Mouse (Mus musculus) midbrain, embryonic 11.5 days (tissue): ENCODE results near the gene Cab39l. TPM values are rescaled to one million over a fixed set of nuclear protein-coding genes. Genes with fewer than 3 reads are reported as not detected.
A peak's percentile ranks its signal among the peaks of the same experiment; 100 is the strongest.

Experiments
- ATAC-seq: fragments of 200-750 bp; cut with Nextera tagmentation; 2 replicates; pipeline ENCODE4 v1.8.0; 2017; ENCODE audit warnings: moderate TSS enrichment, moderate library complexity; ENCODE audit not compliant: low FRiP score
- DNase-seq: peaks from one replicate; pipeline ENCODE4 v3.0.0; 2015; ENCODE audit warnings: low spot score; ENCODE audit errors: missing footprints
- H3K27ac ChIP-seq: fragments of 300-500 bp; sonication (generic); 2 replicates; pipeline ENCODE4 v1.5.1; 2014; ENCODE audit warnings: low read depth, low read length
- H3K27me3 ChIP-seq: fragments of 300-500 bp; sonication (generic); 2 replicates; pipeline ENCODE4 v1.6.1; 2014; ENCODE audit warnings: mild to moderate bottlenecking, low read length, moderate library complexity, mixed read lengths; ENCODE audit not compliant: control insufficient read depth, insufficient read depth
- H3K36me3 ChIP-seq: fragments of 300-500 bp; sonication (generic); 2 replicates; pipeline ENCODE4 v1.6.1; 2014; ENCODE audit warnings: mild to moderate bottlenecking, low read length, moderate library complexity, mixed read lengths; ENCODE audit not compliant: control insufficient read depth, insufficient read depth
- H3K4me1 ChIP-seq: fragments of 300-500 bp; sonication (generic); 2 replicates; pipeline ENCODE4 v1.6.1; 2014; ENCODE audit warnings: low read length; ENCODE audit not compliant: control insufficient read depth, insufficient read depth
- H3K4me2 ChIP-seq: fragments of 300-500 bp; sonication (generic); 2 replicates; pipeline ENCODE4 v1.6.1; 2014; ENCODE audit warnings: mild to moderate bottlenecking, moderate library complexity
- H3K4me3 ChIP-seq: fragments of 300-500 bp; sonication (generic); 2 replicates; pipeline ENCODE4 v1.5.1; 2014; ENCODE audit warnings: low read depth, low read length
- H3K9ac ChIP-seq: fragments of 300-500 bp; sonication (generic); 2 replicates; pipeline ENCODE4 v1.6.1; 2014; ENCODE audit warnings: low read length
- H3K9me3 ChIP-seq: fragments of 300-500 bp; sonication (generic); 2 replicates; pipeline ENCODE4 v1.6.1; 2016; ENCODE audit warnings: low read length; ENCODE audit not compliant: control insufficient read depth
- WGBS: fragments of 180-500 bp; shearing (Covaris S2); extraction: QIAGEN DNeasy Blood & Tissue Kit; methylation state at CpG from one replicate; pipeline ENCODE4 v1.1.7; 2014; 5-methylcytosine and 5-hydroxymethylcytosine counted together
- polyA plus RNA-seq: library from polyadenylated mRNA; unstranded; fragments of >200 nt; fragmentation: Nextera tagmentation; extraction: Ambion mirVana; gene quantifications from 2 replicates; pipeline ENCODE4 v1.2.1, GENCODE M21; 2014

Cab39l gene
- polyA plus RNA-seq, 1 experiment from 2014 or later, result 47.3 TPM

DNA sequence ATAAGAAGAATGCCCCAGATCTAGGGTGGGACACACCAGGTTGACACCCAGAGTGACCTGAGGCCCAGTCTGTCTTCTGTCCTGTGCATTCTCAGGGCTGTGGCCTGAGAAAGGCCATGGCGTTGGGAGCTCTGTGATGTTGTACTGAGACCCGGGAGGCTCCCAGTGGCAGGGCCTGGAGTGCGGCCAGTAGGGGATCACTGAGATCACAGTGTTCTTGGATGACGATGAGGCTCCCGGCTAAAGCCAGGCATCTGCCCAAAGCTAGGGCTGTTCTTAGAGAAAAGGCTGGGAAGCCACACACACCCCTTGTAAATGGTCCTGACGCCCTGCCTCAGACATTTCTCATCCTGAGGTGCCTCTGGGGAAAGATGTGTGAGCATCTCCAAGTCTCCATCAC lies 108.3 kb downstream of the Cab39l start:
- no peaks in the 10 kb centered on the region for H3K9me3 ChIP-seq
- H3K4me2 ChIP-seq, result no peak overlapping the region
- no peak overlapping the region for H3K27ac ChIP-seq
- H3K9ac ChIP-seq, result no peak overlapping the region
- H3K4me1 ChIP-seq, result no peaks in the 10 kb centered on the region
- H3K27me3 ChIP-seq, result no peaks in the 10 kb centered on the region
- ATAC-seq (no peak), DNase-seq (no peak)
- H3K36me3 ChIP-seq, result no peaks in the 10 kb centered on the region
- no peak overlapping the region for H3K4me3 ChIP-seq
- WGBS, result 85% methylated on average over 6 of the region's 6 CpGs

DNA sequence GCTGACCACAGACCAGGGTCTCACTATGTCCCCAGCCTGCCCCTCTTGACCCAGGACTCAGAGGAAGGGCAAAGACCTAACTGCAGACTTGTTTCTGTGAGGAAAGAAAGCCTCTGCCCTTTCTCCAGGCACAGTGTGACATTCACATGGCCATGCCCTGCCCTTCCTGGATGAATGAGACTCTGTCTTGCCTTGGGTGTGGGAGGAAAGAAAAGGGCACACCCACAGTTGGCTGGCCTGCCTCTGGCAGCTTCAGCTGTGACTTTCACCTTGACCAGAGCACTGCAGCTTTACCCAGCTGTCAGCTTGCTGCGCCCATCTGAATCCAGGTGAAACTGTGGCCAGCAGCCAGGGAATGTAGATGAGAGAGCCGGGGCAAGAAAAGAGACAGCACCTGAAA lies 110.1 kb downstream of the Cab39l start:
- no peak overlapping the region for H3K4me2 ChIP-seq
- H3K4me3 ChIP-seq, result no peak overlapping the region
- no peaks in the 10 kb centered on the region for H3K9me3 ChIP-seq
- no peak overlapping the region for H3K9ac ChIP-seq
- DNase-seq (no peak), ATAC-seq (no peak)
- 86% methylated on average over 2 of the region's 2 CpGs for WGBS
- H3K4me1 ChIP-seq, result no peaks in the 10 kb centered on the region
- no peaks in the 10 kb centered on the region for H3K36me3 ChIP-seq
- H3K27me3 ChIP-seq, result no peaks in the 10 kb centered on the region
- no peak overlapping the region for H3K27ac ChIP-seq

DNA sequence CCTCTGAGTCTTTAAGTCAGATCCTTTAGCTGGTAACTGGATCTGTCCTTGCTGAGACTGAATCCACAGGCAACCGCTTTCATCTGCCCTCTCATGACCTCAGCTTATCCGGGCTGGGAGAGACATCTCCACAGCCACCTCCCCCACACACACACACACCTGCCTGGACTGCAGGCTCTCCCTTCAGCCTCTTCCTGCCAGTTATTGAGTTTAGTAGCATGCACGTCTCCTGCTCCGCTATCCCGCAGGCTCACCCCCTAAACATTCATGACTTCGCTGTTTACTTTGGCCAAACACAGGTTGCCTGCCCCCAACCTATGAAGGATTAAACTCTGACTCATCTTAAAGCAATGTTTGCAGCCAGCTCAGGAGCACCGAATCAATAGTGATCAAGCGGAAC lies 111.2 kb downstream of the Cab39l start:
- DNase-seq, result no peak
- Histone ChIP-seq H3K27ac (no peak overlapping the region), H3K9me3 (no peaks in the 10 kb centered on the region), H3K4me1 (no peaks in the 10 kb centered on the region), H3K9ac (no peak overlapping the region), H3K27me3 (no peaks in the 10 kb centered on the region), H3K4me3 (no peak overlapping the region), H3K36me3 (no peaks in the 10 kb centered on the region), H3K4me2 (no peak overlapping the region)
- no peak for ATAC-seq
- WGBS, result 66% methylated on average over 8 of the region's 8 CpGs

DNA sequence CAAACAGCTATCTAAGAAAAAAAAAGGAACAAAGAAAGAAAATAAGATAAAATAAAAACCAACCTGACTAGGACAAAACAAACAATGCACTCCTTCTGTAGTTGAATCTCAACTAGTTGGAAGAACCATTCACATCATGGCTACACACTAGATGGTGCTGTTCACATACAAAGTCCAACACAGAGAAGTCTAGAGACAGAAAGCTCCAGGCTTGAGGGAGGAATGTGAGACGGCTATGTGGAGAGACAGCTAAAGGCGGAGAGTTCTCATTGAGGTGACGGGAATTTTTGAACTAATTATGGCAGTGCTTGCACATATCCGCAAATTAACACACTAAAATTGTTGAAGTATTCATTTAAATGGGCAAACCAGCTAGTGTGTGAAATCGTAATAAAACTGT lies 113.3 kb downstream of the Cab39l start:
- H3K4me1 ChIP-seq, result no peaks in the 10 kb centered on the region
- H3K27me3 ChIP-seq, result no peaks in the 10 kb centered on the region
- no peak overlapping the region for H3K4me3 ChIP-seq
- H3K9me3 ChIP-seq, result no peaks in the 10 kb centered on the region
- no peak overlapping the region for H3K27ac ChIP-seq
- 81% methylated on average over 5 of the region's 5 CpGs for WGBS
- no peaks in the 10 kb centered on the region for H3K36me3 ChIP-seq
- H3K9ac ChIP-seq, result no peak overlapping the region
- no peak overlapping the region for H3K4me2 ChIP-seq
- ATAC-seq, result no peak
- no peak for DNase-seq

DNA sequence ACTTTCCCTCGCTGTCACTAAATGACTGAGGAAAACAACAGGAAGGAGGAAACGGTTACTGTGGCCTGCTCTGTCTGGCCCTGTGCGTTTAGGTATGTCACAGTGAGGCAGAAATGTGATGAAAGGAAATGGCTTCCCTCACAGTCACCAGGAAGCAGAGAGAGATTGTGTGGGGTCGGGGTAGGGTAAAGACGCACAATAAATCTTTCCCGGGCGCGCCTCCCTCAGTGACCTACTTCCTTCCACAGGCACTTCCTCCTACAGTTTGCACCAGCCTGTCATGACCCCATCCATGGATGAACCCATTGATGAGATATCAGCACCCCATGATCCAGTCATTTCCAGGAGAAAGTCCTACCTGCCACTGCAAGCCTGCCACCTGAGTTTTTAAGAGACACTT lies 114.2 kb downstream of the Cab39l start:
- ATAC-seq, result no peak
- no peaks in the 10 kb centered on the region for H3K9me3 ChIP-seq

DNA sequence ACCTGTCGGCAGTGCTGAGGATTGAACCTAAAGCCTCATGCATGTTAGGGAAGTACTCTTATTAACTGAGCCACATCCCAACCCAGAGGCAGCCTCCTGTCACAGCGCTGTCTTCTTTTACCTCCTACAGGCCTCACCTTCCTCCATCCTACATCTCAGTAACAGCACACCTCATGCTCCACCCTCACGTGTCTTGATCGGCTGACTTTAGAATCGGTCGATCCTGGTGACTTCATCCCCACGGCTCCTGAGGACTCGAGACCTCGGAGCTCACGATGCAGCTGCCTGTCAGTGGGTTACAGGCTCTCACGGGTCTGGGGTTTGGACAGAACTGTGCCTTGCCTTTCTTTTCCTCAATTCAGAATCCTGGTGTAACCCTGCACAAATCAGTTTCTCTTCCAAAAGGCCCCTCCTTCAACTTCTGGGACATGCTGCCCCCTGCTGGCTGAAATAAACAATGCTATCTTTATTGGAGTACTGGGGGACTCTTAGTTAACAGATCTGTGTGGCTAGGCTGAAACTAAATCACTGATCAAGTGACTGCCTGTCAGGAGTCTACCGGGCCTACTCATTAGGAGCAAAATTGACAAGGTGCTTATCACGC lies 115.3 kb downstream of the Cab39l start:
- WGBS, result 59% methylated on average over 13 of the region's 13 CpGs
- no peaks in the 10 kb centered on the region for H3K27me3 ChIP-seq
- H3K4me2 ChIP-seq, result no peak overlapping the region
- ATAC-seq (peak; percentile 48; the same call in 1 of the 2 replicates), DNase-seq (peak; percentile 98)
- H3K9me3 ChIP-seq, result no peaks in the 10 kb centered on the region
- no peak overlapping the region for H3K27ac ChIP-seq
- no peaks in the 10 kb centered on the region for H3K4me1 ChIP-seq
- no peak overlapping the region for H3K9ac ChIP-seq
- H3K4me3 ChIP-seq, result no peak overlapping the region
- H3K36me3 ChIP-seq, result no peaks in the 10 kb centered on the region

More for the DNA sequence above, 114.2 kb downstream of the Cab39l start:
- Histone ChIP-seq H3K27ac (no peak overlapping the region), H3K4me2 (no peak overlapping the region), H3K27me3 (no peaks in the 10 kb centered on the region), H3K4me3 (no peak overlapping the region), H3K4me1 (no peaks in the 10 kb centered on the region), H3K36me3 (no peaks in the 10 kb centered on the region), H3K9ac (no peak overlapping the region)
- no peak for DNase-seq
- 88% methylated on average over 8 of the region's 8 CpGs for WGBS

DNA sequence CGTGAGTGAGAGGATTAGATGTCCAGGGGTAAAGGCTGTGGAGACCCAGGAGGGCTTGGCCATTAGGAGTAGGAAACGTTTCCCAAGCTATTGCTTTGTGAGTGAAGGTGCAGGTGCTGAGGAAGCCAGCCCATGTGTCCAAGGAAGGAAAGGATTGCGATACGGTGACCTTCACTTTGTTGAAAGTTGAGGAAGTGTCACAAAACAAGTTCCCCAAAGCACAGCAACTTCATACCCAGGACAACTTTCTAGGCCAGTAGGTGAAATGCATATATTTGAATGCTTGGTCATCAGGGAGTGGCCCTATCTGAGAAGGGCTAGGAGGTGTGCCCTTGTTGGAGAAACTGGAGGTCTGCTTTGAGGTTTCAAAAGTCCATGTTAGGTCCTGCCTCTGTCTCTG lies 116.3 kb downstream of the Cab39l start:
- H3K27me3 ChIP-seq, result no peaks in the 10 kb centered on the region
- H3K4me2 ChIP-seq, result no peak overlapping the region
- no peaks in the 10 kb centered on the region for H3K4me1 ChIP-seq
- no peak for ATAC-seq
- no peaks in the 10 kb centered on the region for H3K9me3 ChIP-seq
- H3K4me3 ChIP-seq, result no peak overlapping the region
- H3K27ac ChIP-seq, result no peak overlapping the region
- WGBS, result 74% methylated on average over 4 of the region's 4 CpGs
- no peaks in the 10 kb centered on the region for H3K36me3 ChIP-seq
- DNase-seq, result no peak
- no peak overlapping the region for H3K9ac ChIP-seq

DNA sequence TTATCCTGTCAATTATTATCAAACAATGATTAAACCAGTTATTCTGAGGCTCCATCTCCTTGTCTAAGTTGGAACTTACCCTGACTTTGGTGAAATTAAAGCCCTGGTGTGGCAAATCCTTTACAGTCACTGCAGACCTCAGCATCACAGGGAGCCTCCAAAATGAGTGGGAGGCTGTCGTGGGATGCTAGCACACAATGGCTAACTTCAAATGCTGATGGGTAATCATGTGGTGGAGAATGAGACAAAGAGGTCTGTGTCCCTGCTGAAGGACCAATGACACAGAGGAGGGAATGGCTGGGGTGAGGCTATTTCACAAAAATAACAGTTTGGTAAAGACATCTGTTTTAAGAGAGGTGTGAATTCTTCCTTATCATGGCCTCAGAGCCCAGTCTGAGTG lies 117.1 kb downstream of the Cab39l start:
- 53% methylated on average over 1 of the region's 1 CpGs for WGBS
- no peaks in the 10 kb centered on the region for H3K27me3 ChIP-seq
- no peak overlapping the region for H3K4me2 ChIP-seq
- H3K4me1 ChIP-seq, result no peaks in the 10 kb centered on the region
- H3K27ac ChIP-seq, result no peak overlapping the region
- H3K36me3 ChIP-seq, result no peaks in the 10 kb centered on the region
- H3K9me3 ChIP-seq, result no peaks in the 10 kb centered on the region
- no peak overlapping the region for H3K4me3 ChIP-seq
- no peak overlapping the region for H3K9ac ChIP-seq
- DNase-seq (no peak), ATAC-seq (no peak)

DNA sequence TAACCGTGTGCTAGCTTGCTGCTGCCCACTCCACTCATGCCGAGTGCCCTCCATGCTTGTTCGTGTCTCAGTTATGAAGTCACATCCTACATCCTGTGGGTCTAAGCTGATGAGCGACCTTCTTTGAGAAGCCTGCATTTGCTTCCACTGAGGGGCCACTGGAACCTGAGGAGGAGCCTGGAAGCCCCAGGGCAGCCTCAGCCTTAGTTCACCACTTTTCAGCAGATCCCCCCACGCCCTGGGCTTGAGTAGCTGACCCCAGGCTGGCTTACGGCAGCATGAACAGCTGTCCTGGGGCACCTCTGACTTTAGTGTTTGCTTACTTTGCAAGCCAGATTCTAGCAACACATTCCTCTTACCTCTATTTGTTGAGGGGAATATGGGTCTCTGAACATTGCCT lies 126.0 kb downstream of the Cab39l start:
- no peak for ATAC-seq
- 82% methylated on average over 6 of the region's 6 CpGs for WGBS

More for the DNA sequence above, 126.0 kb downstream of the Cab39l start:
- no peak overlapping the region for H3K4me3 ChIP-seq
- H3K4me1 ChIP-seq, result no peaks in the 10 kb centered on the region
- no peak overlapping the region for H3K4me2 ChIP-seq
- no peaks in the 10 kb centered on the region for H3K27me3 ChIP-seq
- no peak overlapping the region for H3K27ac ChIP-seq
- H3K9ac ChIP-seq, result no peak overlapping the region
- peaks cover 6% of the 10 kb centered on the region; the same call in 1 of the 2 replicates for H3K36me3 ChIP-seq
- no peaks in the 10 kb centered on the region for H3K9me3 ChIP-seq
- no peak for DNase-seq
